Mouse (Mus musculus) frontal cortex, postnatal 36 days (tissue): ENCODE measurements around the gene Zbtb16.

Experiments
- DNase-seq, 2 experiments: peaks; one replicate each; pipeline ENCODE4 v3.0.0; 2022; ENCODE audit warnings: low spot score in 2 of 2

Gene Zbtb16

GRCm38 (mm10) chr9:48835631-48836565, at the start of gene Zbtb16:
Zbtb16 (minus strand) TSS chr9:48836222.
- peak; percentile 79 for DNase-seq

GRCm38 (mm10) chr9:48872896-48873295, 36.9 kb upstream of the Zbtb16 start:
- DNase-seq: peak in 1 of 2 experiments; percentile 40

DNA sequence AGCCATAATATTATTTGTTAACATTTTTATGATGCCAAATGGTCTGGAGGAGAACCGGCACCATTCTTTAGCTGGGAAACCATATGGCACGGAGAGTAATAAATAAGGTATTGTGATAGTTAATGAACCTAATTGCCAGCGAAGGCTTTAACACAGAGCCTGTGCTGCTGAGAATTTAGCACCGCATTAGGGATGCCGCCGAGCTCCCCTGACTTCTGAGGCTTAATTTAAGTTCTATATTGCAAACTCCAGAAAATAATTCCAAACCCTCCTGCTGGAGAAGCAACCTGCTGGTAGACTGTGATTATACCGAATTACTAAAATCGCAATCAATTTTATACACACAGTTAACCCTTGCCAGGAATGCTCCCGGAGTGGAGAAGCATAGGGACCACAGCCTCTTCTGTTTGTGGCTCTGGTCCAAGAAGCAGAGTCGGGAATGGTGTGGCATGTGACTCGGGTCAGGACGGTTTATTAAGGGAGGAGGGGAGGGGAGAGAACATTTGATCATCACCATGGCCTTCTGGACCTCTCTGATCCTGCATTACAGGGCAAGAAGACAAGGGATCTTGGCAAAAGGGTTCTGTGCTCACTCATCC, 30.6 kb upstream of the Zbtb16 start:
- DNase-seq: no peak

GRCm38 (mm10) chr9:48865235-48865634, 29.2 kb upstream of the Zbtb16 start:
- no peak for DNase-seq

GRCm38 (mm10) chr9:48861481-48861880, 25.5 kb upstream of the Zbtb16 start:
- DNase-seq: no peak

DNA sequence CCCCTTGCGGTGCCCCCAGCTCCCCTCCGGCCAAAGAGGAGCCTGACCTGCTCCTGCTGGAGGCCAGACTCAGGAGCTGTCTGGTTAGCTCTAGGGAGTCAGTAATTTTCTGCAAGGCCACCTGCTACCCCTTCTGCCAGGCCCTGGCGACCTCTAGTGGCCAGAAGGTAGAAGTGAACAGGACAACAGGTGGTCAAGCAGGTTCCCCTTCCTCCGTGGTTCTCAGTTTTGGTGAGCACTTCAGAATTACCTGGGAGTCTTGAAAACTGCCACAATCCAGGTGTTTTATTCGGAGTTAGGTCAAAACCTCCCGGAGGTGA, 24.5 kb upstream of the Zbtb16 start:
- peak; percentile 53 to 64 for DNase-seq

GRCm38 (mm10) chr9:48859828-48860525, 24.0 kb upstream of the Zbtb16 start:
- no peak for DNase-seq

- DNase-seq: no peak
Measured at GRCm38 (mm10) chr9:48857944-48858343, 21.9 kb upstream of the Zbtb16 start.

- DNase-seq: no peak
Measured at GRCm38 (mm10) chr9:48856240-48856639, 20.2 kb upstream of the Zbtb16 start.

DNA sequence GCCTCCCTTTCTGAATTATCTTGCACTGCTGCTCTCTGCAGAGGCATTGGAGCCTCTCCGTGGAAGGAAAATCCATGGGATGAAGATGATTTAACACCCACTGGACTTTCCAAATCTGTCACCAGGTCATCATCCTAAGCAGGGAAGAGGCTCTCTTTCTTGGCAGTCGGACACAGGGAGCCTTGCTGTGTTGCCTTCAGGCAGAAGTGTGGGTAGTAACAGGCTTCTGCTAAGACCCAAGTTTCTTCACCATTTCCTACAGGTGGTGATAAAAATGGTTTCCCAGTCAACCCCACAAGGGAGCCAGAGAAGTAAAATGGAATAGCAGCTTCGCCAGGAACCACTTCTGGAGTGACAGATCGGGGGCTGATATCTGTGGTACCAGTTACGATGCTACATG, 13.5 kb upstream of the Zbtb16 start:
- no peak for DNase-seq

DNA sequence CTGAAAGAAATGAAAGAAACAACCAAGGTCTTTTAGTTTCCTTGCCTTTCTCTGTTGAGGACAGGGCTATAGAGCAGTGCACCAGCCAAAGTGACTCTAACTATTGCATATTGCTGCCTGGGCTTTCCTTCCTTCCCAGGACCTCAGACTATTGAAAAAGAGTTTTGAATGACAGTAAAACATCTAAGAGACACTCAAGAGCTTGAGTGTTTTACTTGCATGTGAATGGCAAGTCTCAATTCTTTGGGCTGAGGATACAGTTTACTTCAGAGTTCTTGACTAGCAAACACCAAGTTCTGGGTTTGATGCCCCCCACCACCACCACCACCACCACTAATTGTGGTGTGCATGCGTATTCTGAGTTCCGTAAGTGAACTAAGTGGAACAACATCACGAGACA, 3.5 kb upstream of the Zbtb16 start:
- no peak for DNase-seq

DNA sequence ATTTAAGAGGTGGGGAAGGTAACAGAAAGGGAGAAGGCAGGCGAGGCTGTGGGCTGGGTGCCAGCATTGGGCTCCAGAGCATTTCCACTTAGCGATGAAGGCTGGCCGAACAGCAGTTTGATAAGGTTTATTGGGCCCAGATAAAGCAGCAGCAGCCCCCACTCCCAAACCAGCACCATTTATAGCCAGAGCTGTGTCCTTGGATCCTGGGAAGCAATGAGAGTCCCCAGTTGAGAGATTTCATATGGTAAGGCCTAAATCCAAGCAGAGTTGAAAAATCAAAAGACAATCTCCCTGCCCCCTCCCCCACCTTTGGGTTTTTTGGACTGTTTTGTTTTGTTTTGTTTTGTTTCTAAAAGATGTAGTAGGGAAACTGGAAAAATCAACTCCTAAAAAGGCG, 2.3 kb upstream of the Zbtb16 start:
- no peak for DNase-seq

- DNase-seq: no peak
Measured at GRCm38 (mm10) chr9:48837181-48837580, 1.2 kb upstream of the Zbtb16 start.

DNA sequence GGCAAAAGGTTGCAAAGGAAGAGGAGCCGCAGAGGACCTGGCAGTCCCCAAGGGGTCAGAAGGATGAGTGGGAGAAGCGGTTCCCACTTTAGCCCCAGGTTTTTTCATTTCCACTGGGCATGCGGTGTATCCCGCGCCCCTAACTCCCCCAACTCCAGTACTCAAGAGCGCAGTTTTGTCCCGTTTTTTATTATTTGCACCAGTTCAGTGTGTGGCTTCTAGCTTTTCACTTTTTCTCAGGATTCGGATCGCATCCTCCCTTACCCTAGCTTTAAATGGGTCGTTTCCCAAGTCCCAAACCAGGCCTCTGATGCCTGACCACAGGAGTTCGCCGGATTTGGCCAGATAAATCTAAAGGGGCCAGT, 526 bp upstream of the Zbtb16 start:
- peak in 1 of 2 experiments; percentile 13 for DNase-seq

- DNase-seq: peak in 1 of 2 experiments; percentile 64
Measured at GRCm38 (mm10) chr9:48834541-48835411, 1.2 kb downstream of the Zbtb16 start.

DNA sequence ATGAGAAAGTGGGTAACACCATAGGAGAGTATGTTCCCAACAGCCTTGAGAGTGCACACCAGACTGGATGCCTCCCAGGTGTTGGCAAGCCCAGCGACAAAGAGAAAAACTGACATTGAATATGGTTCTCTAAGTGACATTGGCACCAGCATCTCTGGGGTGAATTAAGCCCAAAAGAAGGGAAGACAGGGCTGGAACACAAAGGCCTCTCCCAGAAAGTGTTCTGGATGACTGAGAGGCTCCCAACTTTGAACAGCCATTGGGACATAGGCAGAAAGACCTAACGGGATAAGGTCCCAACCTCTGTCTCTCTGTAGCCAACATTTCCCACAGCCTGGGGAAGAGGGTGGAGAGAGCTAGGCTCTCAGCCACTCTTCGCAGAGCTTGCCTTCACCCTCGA, 2.0 kb downstream of the Zbtb16 start:
- DNase-seq: no peak

GRCm38 (mm10) chr9:48833493-48833892, 2.5 kb downstream of the Zbtb16 start:
- DNase-seq: no peak

GRCm38 (mm10) chr9:48832473-48833100, 3.4 kb downstream of the Zbtb16 start:
- DNase-seq: no peak

DNA sequence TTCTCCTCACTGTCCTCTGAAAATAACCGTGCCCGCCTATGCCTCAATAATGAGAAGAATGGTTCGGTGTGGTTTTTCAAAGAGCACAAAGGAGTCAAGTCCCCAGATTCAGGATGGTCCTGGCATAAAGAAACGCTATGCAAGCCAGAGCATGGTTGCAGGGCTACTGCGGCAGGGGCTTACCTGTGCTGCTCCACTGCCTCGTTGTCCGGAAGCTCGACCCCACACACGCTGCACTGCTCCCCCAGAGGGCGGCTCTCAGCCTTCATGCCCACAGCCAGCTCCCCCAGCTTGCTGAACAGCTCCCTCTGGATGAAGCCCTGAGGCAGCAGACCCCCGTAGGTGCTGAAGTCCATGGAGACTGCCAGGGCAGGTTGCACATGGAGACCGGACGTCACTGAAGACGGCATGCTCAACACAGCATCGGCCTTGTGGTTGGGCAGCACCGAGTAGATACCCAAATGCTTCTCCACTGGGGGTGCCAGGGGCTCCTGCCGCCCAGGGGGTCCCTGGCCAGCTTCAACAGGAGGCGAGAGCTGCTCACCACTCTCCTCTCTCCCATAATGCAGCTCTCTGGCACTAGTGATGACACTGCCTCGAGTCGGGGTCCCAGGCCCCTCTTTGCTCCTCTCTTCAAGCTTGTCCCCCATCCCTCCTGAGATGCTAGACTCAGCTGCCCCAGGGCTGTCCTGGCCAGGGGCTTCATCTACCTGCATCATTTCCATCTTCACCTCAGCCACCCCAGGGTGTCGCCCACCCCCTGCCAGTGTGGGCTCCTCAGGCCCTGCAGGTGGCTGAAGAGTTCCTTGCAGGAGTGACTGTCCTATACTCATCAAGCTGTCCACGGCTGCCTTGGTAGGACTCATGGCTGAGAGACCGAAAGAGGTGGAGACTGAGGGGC, 4.2 kb downstream of the Zbtb16 start:
- no peak for DNase-seq

GRCm38 (mm10) chr9:48828839-48829238, 7.2 kb downstream of the Zbtb16 start:
- DNase-seq: no peak
